Mouse (Mus musculus) limb, embryonic 14.5 days (tissue): ENCODE data around the gene Timp3. TPM values are rescaled to one million over a fixed set of nuclear protein-coding genes. Genes with fewer than 3 reads are reported as not detected.
"Not testable (repeated sequence)": the region's sequence is repeated elsewhere in the genome, so short reads cannot be mapped to it uniquely, and the experiment has no call there.

Experiments
- ATAC-seq: fragments of 200-750 bp; cut with Nextera tagmentation; 2 replicates; pipeline ENCODE4 v1.8.0; 2017; ENCODE audit warnings: low read depth, moderate number of reproducible peaks, moderate TSS enrichment; ENCODE audit not compliant: low FRiP score
- DNase-seq: peaks from one replicate; pipeline ENCODE4 v3.0.0-alpha.2; 2015; ENCODE audit warnings: low spot score
- H3K27ac ChIP-seq: fragments of 300-500 bp; sonication (generic); replicated peaks from 2 replicates; pipeline ENCODE4 v1.5.1; 2014; ENCODE audit warnings: low read depth, mild to moderate bottlenecking, low read length, moderate library complexity, mixed read lengths
- H3K27me3 ChIP-seq: fragments of 300-500 bp; sonication (generic); 2 replicates; pipeline ENCODE4 v1.6.1; 2014; ENCODE audit warnings: low read length, mixed read lengths; ENCODE audit not compliant: control insufficient read depth, insufficient read depth
- H3K36me3 ChIP-seq: fragments of 300-500 bp; sonication (generic); 2 replicates; pipeline ENCODE4 v1.6.1; 2014; ENCODE audit warnings: mild to moderate bottlenecking, low read length, moderate library complexity, mixed read lengths; ENCODE audit not compliant: control insufficient read depth, insufficient read depth
- H3K4me1 ChIP-seq: fragments of 300-500 bp; sonication (generic); 2 replicates; pipeline ENCODE4 v1.6.1; 2014; ENCODE audit warnings: antibody characterized with exemption, low read length, mixed read lengths; ENCODE audit not compliant: control insufficient read depth, insufficient read depth
- H3K4me2 ChIP-seq: fragments of 300-500 bp; sonication (generic); replicated peaks from 2 replicates; pipeline ENCODE4 v1.6.1; 2014; ENCODE audit warnings: low read depth, mild to moderate bottlenecking, low read length, moderate library complexity; ENCODE audit not compliant: severe bottlenecking
- H3K4me3 ChIP-seq: fragments of 300-500 bp; sonication (generic); replicated peaks from 2 replicates; pipeline ENCODE4 v1.5.1; 2014; ENCODE audit warnings: low read length
- H3K9ac ChIP-seq: fragments of 300-500 bp; sonication (generic); 2 replicates; pipeline ENCODE4 v1.6.1; 2014; ENCODE audit warnings: mild to moderate bottlenecking, low read depth, low read length, moderate library complexity; ENCODE audit not compliant: severe bottlenecking
- H3K9me3 ChIP-seq: fragments of 300-500 bp; sonication (generic); 2 replicates; pipeline ENCODE4 v1.6.1; 2016; ENCODE audit warnings: low read length; ENCODE audit not compliant: control insufficient read depth
- POLR2A ChIP-seq: fragments of 200-500 bp; IDR thresholded peaks from 2 replicates; pipeline ENCODE4 v1.8.0; 2012; ENCODE audit warnings: inconsistent platforms, mild to moderate bottlenecking, moderate library complexity, borderline replicate concordance; ENCODE audit not compliant: insufficient read depth, insufficient read length; ENCODE audit errors: extremely low read depth
- WGBS: fragments of 180-500 bp; shearing (Covaris S2); extraction: QIAGEN DNeasy Blood & Tissue Kit; methylation state at CpG from one replicate; pipeline ENCODE4 v1.1.7; 2014; 5-methylcytosine and 5-hydroxymethylcytosine counted together
- polyA plus RNA-seq, 2 experiments: library from polyadenylated mRNA; depleted of rRNA in 1 of 2; stranded (reverse) in 1 of 2; unstranded in 1 of 2; fragments of >200 nt; fragmentation: Nextera tagmentation in 1 of 2; extraction: Ambion mirVana in 1 of 2; gene quantifications; 2 replicates each; pipeline versions ENCODE4 v1.2.1 to v1.2.3; 2012 to 2014

Gene Timp3
- polyA plus RNA-seq, 2 experiments, result 57.4 to 66.5 TPM

DNA sequence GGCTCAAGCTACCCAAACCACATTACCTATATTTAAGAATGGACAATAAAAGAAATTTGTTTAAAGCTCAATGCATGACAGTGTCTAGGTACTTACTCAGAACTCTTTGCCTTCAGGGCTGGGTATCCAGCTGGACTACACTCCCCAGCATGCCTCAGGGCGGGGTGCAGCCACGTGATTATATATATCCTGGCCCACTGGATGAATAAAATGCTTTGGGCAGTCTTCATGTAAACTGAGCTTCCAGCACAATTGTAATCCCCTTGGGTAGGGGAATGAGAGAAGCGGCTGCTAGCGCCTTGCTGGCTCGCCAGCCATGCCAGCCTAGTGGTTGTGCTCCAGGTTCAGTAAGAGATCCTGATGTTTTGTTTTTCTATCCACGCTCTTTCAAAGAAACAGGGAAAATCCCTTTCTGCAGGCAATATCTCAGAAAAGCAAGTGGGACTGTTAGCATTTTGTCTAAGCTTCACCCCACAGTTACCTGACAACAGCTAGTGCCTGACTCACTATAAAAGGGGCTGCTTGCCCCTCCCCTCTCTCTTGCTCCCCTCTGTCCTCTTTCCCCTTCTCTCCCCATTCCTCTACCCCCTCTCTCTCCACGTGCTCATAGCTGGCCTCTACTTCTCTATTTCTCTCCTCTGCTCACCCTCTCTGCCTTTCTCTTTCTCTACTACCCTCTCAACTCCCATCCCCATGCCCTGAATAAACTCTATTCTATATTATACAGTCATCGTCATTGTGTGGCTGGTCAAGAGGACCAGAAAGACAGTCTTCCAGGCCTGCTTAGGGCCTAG lies 76.4 kb downstream of the Timp3 start:
- 52% methylated on average over 8 of the region's 8 CpGs for WGBS
- H3K4me1 ChIP-seq, result 0 out of 2 replicates have a peak, but pooled peaks cover 6% of the 10 kb centered on the region
- no peak for TF ChIP-seq POLR2A
- H3K9ac ChIP-seq, result no peak overlapping the region
- no peaks in the 10 kb centered on the region for H3K9me3 ChIP-seq
- H3K4me3 ChIP-seq, result no peak overlapping the region
- H3K4me2 ChIP-seq, result 0 out of 2 replicates have a peak overlapping the region, but pooled peaks have one; percentile 19
- H3K27me3 ChIP-seq, result no peaks in the 10 kb centered on the region
- 0 out of 2 replicates have a peak overlapping the region, but pooled peaks have one; percentile 43 for H3K27ac ChIP-seq
- ATAC-seq (peak; percentile 92), DNase-seq (peak; percentile 54)
- H3K36me3 ChIP-seq, result no peaks in the 10 kb centered on the region

- H3K4me2 ChIP-seq, H3K9ac ChIP-seq, H3K4me3 ChIP-seq, H3K4me1 ChIP-seq, DNase-seq, H3K27ac ChIP-seq, ATAC-seq, H3K27me3 ChIP-seq, H3K36me3 ChIP-seq, H3K9me3 ChIP-seq: not testable (repeated sequence)
- 77% methylated on average over 2 of the region's 2 CpGs for whole genome bisulfite sequencing
These were observed 78.6 kb downstream of the Timp3 start for GRCm38 (mm10) chr10:86378803-86379202.

DNA sequence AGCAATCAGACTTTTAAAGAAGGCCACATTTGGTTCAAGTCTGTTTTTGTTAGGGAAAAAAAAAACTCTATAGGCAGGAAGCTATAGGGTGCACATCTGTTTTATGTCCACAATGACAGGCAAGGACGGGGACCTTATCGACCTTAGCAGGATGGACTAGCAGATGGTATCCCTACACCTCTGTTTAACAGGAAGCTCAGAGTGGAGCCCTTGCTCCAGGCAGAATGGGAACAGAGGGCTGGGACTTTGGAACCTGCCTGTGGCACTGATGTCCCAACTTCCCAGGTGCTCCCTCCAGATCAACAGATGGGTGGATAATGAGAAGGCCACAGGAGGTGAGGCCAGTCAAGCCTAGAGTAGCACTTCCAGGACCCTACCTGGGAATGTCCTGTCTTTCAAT lies 80.5 kb downstream of the Timp3 start:
- Histone ChIP-seq H3K9ac (no peak overlapping the region), H3K9me3 (no peaks in the 10 kb centered on the region), H3K4me2 (no peak overlapping the region), H3K27ac (no peak overlapping the region), H3K27me3 (no peaks in the 10 kb centered on the region), H3K36me3 (no peaks in the 10 kb centered on the region), H3K4me3 (no peak overlapping the region), H3K4me1 (0 out of 2 replicates have a peak, but pooled peaks cover 4% of the 10 kb centered on the region)
- no peak for TF ChIP-seq POLR2A
- no peak for ATAC-seq
- 27% methylated on average over 2 of the region's 2 CpGs for WGBS
- DNase-seq, result no peak

DNA sequence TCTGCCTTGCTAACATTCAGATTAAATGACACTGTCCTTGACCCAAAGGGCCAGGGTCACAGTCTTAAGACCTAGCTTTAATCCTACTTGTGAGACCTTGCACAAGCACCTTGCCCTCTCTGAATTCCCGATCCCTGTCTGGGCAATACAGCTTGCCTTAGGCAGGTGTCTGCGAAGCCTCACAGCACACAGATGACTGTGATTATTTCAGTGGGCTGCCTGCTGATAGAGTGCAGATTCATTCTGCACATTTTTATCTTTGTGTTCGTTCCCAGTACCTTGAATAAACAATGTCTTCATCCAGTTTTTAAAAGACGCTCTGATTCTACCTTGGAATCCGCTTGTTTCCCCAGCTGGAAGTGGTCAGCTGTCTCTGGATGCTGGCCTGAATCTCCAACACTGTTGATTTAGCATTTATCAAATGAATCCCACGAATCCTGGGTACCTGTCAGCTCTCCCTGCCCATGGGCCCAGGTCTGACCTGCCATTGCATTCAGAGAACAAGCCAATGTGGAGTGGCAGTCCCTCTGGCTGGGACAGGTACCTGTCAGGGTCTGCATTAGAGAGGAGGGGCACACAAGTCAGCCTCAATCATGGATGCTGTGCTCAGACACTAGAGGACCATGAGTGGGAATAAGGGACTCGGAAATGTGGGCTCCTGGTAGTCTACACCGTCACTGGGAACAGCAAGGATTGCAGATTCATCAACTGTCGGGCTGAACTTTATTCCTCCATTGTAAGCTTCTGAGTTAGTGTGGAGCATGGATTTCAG lies 81.2 kb downstream of the Timp3 start:
- no peak overlapping the region for H3K4me2 ChIP-seq
- no peaks in the 10 kb centered on the region for H3K36me3 ChIP-seq
- no peak for DNase-seq
- H3K27ac ChIP-seq, result no peak overlapping the region
- H3K4me1 ChIP-seq, result 0 out of 2 replicates have a peak, but pooled peaks cover 4% of the 10 kb centered on the region
- no peaks in the 10 kb centered on the region for H3K27me3 ChIP-seq
- H3K4me3 ChIP-seq, result no peak overlapping the region
- no peaks in the 10 kb centered on the region for H3K9me3 ChIP-seq
- WGBS, result 48% methylated on average over 9 of the region's 9 CpGs
- no peak for ATAC-seq
- TF ChIP-seq POLR2A, result no peak
- H3K9ac ChIP-seq, result no peak overlapping the region

DNA sequence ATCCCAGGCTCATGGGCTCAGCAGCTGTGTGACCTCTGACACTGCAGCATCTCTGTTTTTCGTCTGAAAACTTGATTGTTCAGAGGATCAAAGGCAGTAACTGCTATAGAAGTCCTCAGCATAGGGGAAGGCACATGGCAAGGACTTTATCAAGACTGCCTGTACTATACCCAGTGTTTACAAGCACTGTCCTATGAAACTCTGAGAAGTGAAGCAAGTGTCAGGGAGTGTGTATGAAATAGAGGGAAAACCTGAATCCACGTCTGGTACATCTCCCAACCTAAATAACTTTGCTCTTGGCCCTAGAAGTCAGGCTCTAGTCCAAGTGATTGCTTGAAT lies 81.7 kb downstream of the Timp3 start:
- WGBS, result 19% methylated on average over 2 of the region's 2 CpGs

More for the DNA sequence above, 81.7 kb downstream of the Timp3 start:
- no peak overlapping the region for H3K4me2 ChIP-seq
- no peak for DNase-seq
- H3K9ac ChIP-seq, result no peak overlapping the region
- no peaks in the 10 kb centered on the region for H3K36me3 ChIP-seq
- no peaks in the 10 kb centered on the region for H3K9me3 ChIP-seq
- H3K4me1 ChIP-seq, result no peaks in the 10 kb centered on the region
- no peaks in the 10 kb centered on the region for H3K27me3 ChIP-seq
- no peak overlapping the region for H3K27ac ChIP-seq
- no peak for ATAC-seq
- H3K4me3 ChIP-seq, result no peak overlapping the region
- no peak for TF ChIP-seq POLR2A
